Mouse (Mus musculus) frontal cortex, postnatal 10 days (tissue): ENCODE measurements around the gene Clic4.
A peak's percentile ranks its signal among the peaks of the same experiment; 100 is the strongest.
"Not testable (repeated sequence)": the region's sequence is repeated elsewhere in the genome, so short reads cannot be mapped to it uniquely, and the experiment has no call there.

Source experiments
- DNase-seq, 2 experiments: peaks; one replicate each; pipeline ENCODE4 v3.0.0; 2022; ENCODE audit warnings: low spot score in 2 of 2, mixed read lengths in 1 of 2

Clic4 gene

GRCm38 (mm10) chr4:135292477-135293089, 20.0 kb upstream of the Clic4 start:
- DNase-seq = no peak

- no peak for DNase-seq
Measured at GRCm38 (mm10) chr4:135291841-135292240, 19.2 kb upstream of the Clic4 start.

GRCm38 (mm10) chr4:135291199-135291598, 18.6 kb upstream of the Clic4 start:
- no peak for DNase-seq

- no peak for DNase-seq
Measured at GRCm38 (mm10) chr4:135287975-135288374, 15.4 kb upstream of the Clic4 start.

- no peak for DNase-seq
Measured at GRCm38 (mm10) chr4:135286833-135287395, 14.3 kb upstream of the Clic4 start.

- peak in 1 of 2 experiments; percentile 32 for DNase-seq
Measured at GRCm38 (mm10) chr4:135286033-135286622, 13.5 kb upstream of the Clic4 start.

GRCm38 (mm10) chr4:135285436-135285835, 12.8 kb upstream of the Clic4 start:
- DNase-seq = no peak

GRCm38 (mm10) chr4:135283875-135284274, 11.3 kb upstream of the Clic4 start:
- no peak for DNase-seq

- DNase-seq = no peak
Measured at GRCm38 (mm10) chr4:135283417-135283816, 10.8 kb upstream of the Clic4 start.

- no peak for DNase-seq
Measured at GRCm38 (mm10) chr4:135282651-135283290, 10.2 kb upstream of the Clic4 start.

- DNase-seq = not testable (repeated sequence)
Measured at GRCm38 (mm10) chr4:135280016-135280415, 7.4 kb upstream of the Clic4 start.

- no peak for DNase-seq
Measured at GRCm38 (mm10) chr4:135276681-135277379, 4.2 kb upstream of the Clic4 start.

GRCm38 (mm10) chr4:135274761-135275160, 2.1 kb upstream of the Clic4 start:
- no peak for DNase-seq

- no peak for DNase-seq
Measured at GRCm38 (mm10) chr4:135273307-135273682, 681 bp upstream of the Clic4 start.

- DNase-seq = no peak
Measured at GRCm38 (mm10) chr4:135271881-135272616, 565 bp downstream of the Clic4 start.

- no peak for DNase-seq
Measured at GRCm38 (mm10) chr4:135271419-135271828, 1.2 kb downstream of the Clic4 start.

GRCm38 (mm10) chr4:135270476-135270875, 2.1 kb downstream of the Clic4 start:
- DNase-seq = no peak

GRCm38 (mm10) chr4:135269656-135270341, 2.8 kb downstream of the Clic4 start:
- DNase-seq = no peak

GRCm38 (mm10) chr4:135267521-135267920, 5.1 kb downstream of the Clic4 start:
- DNase-seq = no peak

GRCm38 (mm10) chr4:135266987-135267386, 5.6 kb downstream of the Clic4 start:
- DNase-seq = no peak

GRCm38 (mm10) chr4:135260434-135260833, 12.2 kb downstream of the Clic4 start:
- no peak for DNase-seq
